Comparison of ENCODE assay signal across 10 mouse cellular contexts in the genomic region with DNA sequence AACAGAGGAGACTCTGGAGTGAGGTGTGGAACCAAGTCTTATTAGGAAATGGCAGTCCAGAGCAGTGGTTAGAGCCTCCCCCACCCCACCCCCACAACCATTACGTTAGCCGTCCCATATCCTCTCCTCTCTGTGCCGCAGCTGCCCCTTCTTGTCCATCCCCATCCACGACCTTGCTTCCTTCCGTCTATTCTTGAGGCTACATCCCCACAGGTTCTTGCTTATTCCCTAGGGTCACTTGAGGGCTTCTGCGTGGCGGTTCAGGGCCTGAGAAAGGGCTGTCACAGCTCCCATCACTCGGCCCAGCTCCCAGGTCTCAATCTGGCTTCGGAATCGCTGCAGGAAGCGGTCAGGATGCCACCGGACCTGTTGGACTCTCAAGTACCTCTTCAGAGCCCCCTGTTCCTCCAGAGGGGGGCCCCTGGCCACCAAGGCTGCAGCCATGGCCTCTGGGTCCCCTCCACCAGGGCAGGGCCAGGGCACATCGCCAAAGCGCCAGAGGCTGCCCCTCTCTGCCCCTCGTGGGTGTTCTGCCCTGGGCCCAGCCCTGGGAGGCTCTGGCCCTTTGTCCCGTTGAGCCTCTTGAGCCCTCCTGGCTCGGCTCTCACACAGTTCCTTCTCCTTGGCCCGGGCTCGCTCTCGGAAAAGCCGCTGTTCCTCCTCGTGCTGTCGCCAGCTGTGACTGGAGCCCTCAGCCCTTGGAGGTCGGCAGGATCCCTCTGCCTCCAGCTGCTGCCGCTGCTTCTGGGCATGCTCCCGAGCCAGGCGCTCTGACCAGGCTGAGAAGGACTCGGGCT. TPM values are rescaled to one million over a fixed set of nuclear protein-coding genes. Genes with fewer than 3 reads are reported as not detected.
A peak's percentile ranks its signal among the peaks of the same experiment; 100 is the strongest.
DNase-seq lines count a peak whose midpoint lies in the region; ATAC-seq and TF ChIP-seq lines count a peak whose summit lies in the region.
"Had no signal": no experiment of that assay in that cellular context is flagged by ENCODE, and none has a peak within 500 bp of the region (broad histone marks: within the 10 kb centered on the region; RNA-seq: fewer than 3 reads in every experiment).

A gene (plus strand): TSS at position 679 of the 797 bp plus-strand sequence.

- H3K9me3 ChIP-seq in forebrain, embryonic 14.5 days (replicated peaks; ENCODE audit: control insufficient read depth, low read length): no peaks in the 10 kb centered on the region
- H3K9me3 ChIP-seq: embryonic facial prominence, embryonic 13.5 days; limb, embryonic 15.5 days had no signal

- H3K36me3 ChIP-seq in forebrain, embryonic 14.5 days (ENCODE audit: control insufficient read depth, insufficient read depth, low read length): peaks cover 35% of the 10 kb centered on the region

- H3K9ac ChIP-seq in forebrain, embryonic 14.5 days (ENCODE audit: low read length): no peak within 1 kb of the TSS
- H3K9ac ChIP-seq: embryonic facial prominence, embryonic 13.5 days; limb, embryonic 15.5 days had no signal

- DNase-seq in kidney, adult 18-20 months: peak; percentile 26
- no peak for DNase-seq in kidney, adult 11 months
- DNase-seq in lung, postnatal 14 days: peak; percentile 59
- DNase-seq in forebrain, embryonic 14.5 days (ENCODE audit: low spot score): no peak

- H3K4me1 ChIP-seq in bone marrow macrophage, adult 2 months (ENCODE audit: control insufficient read depth, insufficient read depth, low read length): peaks cover 58% of the 10 kb centered on the region
- H3K4me1 ChIP-seq in forebrain, embryonic 14.5 days (ENCODE audit: control insufficient read depth, insufficient read depth, low read length): no peaks in the 10 kb centered on the region

- TF ChIP-seq POLR2A in bone marrow macrophage, adult 2 months (IDR thresholded peaks at IDR 0.05; ENCODE audit: borderline replicate concordance, low read depth, low read length): no peak

- H3K27me3 ChIP-seq in forebrain, embryonic 14.5 days (replicated peaks; ENCODE audit: control insufficient read depth, insufficient read depth, low read length): no peaks in the 10 kb centered on the region
- H3K27me3 ChIP-seq: embryonic facial prominence, embryonic 13.5 days; limb, embryonic 15.5 days had no signal

- peak within 1 kb of the TSS; percentile 6; the same call in 1 of the 2 replicates for H3K4me3 ChIP-seq in bone marrow macrophage, adult 2 months (ENCODE audit: insufficient read depth, low read length)
- no peak within 1 kb of the TSS for H3K4me3 ChIP-seq in forebrain, embryonic 14.5 days (ENCODE audit: low read depth, low read length)
- H3K4me3 ChIP-seq: embryonic facial prominence, embryonic 13.5 days; limb, embryonic 15.5 days had no signal

- no peak within 1 kb of the TSS for H3K4me2 ChIP-seq in forebrain, embryonic 14.5 days (ENCODE audit: low read length)
- H3K4me2 ChIP-seq: embryonic facial prominence, embryonic 13.5 days; limb, embryonic 15.5 days had no signal

- H3K27ac ChIP-seq in bone marrow macrophage, adult 2 months (ENCODE audit: insufficient read depth, low read depth, low read length): peak within 1 kb of the TSS; percentile 90
- H3K27ac ChIP-seq in forebrain, embryonic 14.5 days (ENCODE audit: low read depth, low read length): no peak within 1 kb of the TSS
- H3K27ac ChIP-seq: embryonic facial prominence, embryonic 13.5 days had no signal

- WGBS in forebrain, embryonic 14.5 days: 84% methylated on average over 28 of the region's 28 CpGs

- peak; percentile 3 for ATAC-seq in inflammation-experienced regulatory T-cells, adult 6 months
- ATAC-seq in megakaryocyte-erythroid progenitor cell, adult 5-6 weeks (replicated peaks; ENCODE audit: low FRiP score, low TSS enrichment, poor library complexity, severe bottlenecking): no peak
- ATAC-seq in forebrain, embryonic 14.5 days: no peak
- no peak for ATAC-seq in monocyte, adult 5-6 weeks (replicated peaks; ENCODE audit: insufficient number of reproducible peaks, low FRiP score, low TSS enrichment, poor library complexity, severe bottlenecking)

- no peak for TF ChIP-seq CTCF in bone marrow macrophage, adult 2 months (IDR thresholded peaks at IDR 0.05; ENCODE audit: low read depth, low read length)

RNA-seq across cellular contexts. Expression of the gene that starts here (rescaled TPM):
- not detected in 2 replicates for polyA plus RNA-seq in bone marrow macrophage, adult 2 months (2012; ENCODE audit: insufficient read depth, insufficient read length, missing spikeins)
- under 1 TPM in 2 of 3 experiments, not detected in 1; 0.67 to 0.68 TPM for polyA plus RNA-seq in inflammation-experienced regulatory T-cells, adult 6 months (2017; shearing (Covaris generic))
- not detected in 2 replicates for total RNA-seq in megakaryocyte-erythroid progenitor cell, adult 5-6 weeks (2014; fragmentation: Nextera tagmentation)
- not detected in 2 replicates for total RNA-seq in megakaryocyte-erythroid progenitor cell, adult 5-6 weeks (2017)
- polyA plus RNA-seq in forebrain, embryonic 14.5 days (2014; fragmentation: Nextera tagmentation; extraction: Ambion mirVana): not detected in 2 replicates
- total RNA-seq in monocyte, adult 5-6 weeks (2017): 0.64 to 2.9 TPM (median 2.7 TPM) in 3 replicates
- polyA plus RNA-seq: embryonic facial prominence, embryonic 13.5 days had no signal

Comparison
In these comparisons a context has a peak if more than half of its experiments do, and no peak if none do; other contexts are left out.
1. DNase-seq: peak in kidney, adult 18-20 months (single experiment) and lung, postnatal 14 days (single experiment); none in kidney, adult 11 months (single experiment) and forebrain, embryonic 14.5 days (single experiment).
2. Peak in ATAC-seq in inflammation-experienced regulatory T-cells, adult 6 months; RNA of the gene not detected or under 1 TPM.